Mouse (Mus musculus) skeletal muscle tissue, adult 2 months (tissue): ENCODE data around the gene Tesk2.
A peak's percentile ranks its signal among the peaks of the same experiment; 100 is the strongest.

Experiments
- DNase-seq: peaks from one replicate; pipeline ENCODE4 v3.0.0-alpha.2; 2012; ENCODE audit warnings: low read depth, low spot score

Tesk2 gene

GRCm38 (mm10) chr4:116712536-116712935, 8.2 kb upstream of the Tesk2 start:
- no peak for DNase-seq

- DNase-seq: peak; percentile 66
These were observed 1.4 kb upstream of the Tesk2 start for GRCm38 (mm10) chr4:116719396-116719795.

- no peak for DNase-seq
These were observed 415 bp downstream of the Tesk2 start for GRCm38 (mm10) chr4:116721098-116721628.

GRCm38 (mm10) chr4:116722230-116722629, 1.5 kb downstream of the Tesk2 start:
- DNase-seq: no peak

- no peak for DNase-seq
These were observed 4.7 kb downstream of the Tesk2 start for GRCm38 (mm10) chr4:116725444-116725843.

GRCm38 (mm10) chr4:116727401-116727800, 6.7 kb downstream of the Tesk2 start:
- DNase-seq: no peak

- DNase-seq: no peak
These were observed 8.8 kb downstream of the Tesk2 start for GRCm38 (mm10) chr4:116729532-116729931.

GRCm38 (mm10) chr4:116731077-116731476, 10.3 kb downstream of the Tesk2 start:
- DNase-seq: no peak

- no peak for DNase-seq
These were observed 11.6 kb downstream of the Tesk2 start for GRCm38 (mm10) chr4:116732355-116732754.

- DNase-seq: no peak
These were observed 14.2 kb downstream of the Tesk2 start for GRCm38 (mm10) chr4:116734996-116735395.

- DNase-seq: no peak
These were observed 18.4 kb downstream of the Tesk2 start for GRCm38 (mm10) chr4:116738972-116739751.

GRCm38 (mm10) chr4:116749750-116750149, 29.0 kb downstream of the Tesk2 start:
- DNase-seq: no peak

GRCm38 (mm10) chr4:116761914-116762313, 41.2 kb downstream of the Tesk2 start:
- DNase-seq: no peak

- DNase-seq: no peak
These were observed 43.3 kb downstream of the Tesk2 start for GRCm38 (mm10) chr4:116764001-116764400.

GRCm38 (mm10) chr4:116768510-116768909, 47.8 kb downstream of the Tesk2 start:
- DNase-seq: no peak

- no peak for DNase-seq
These were observed 48.3 kb downstream of the Tesk2 start for GRCm38 (mm10) chr4:116769060-116769459.

- DNase-seq: no peak
These were observed 55.6 kb downstream of the Tesk2 start for GRCm38 (mm10) chr4:116776391-116776790.

- no peak for DNase-seq
These were observed 56.3 kb downstream of the Tesk2 start for GRCm38 (mm10) chr4:116777079-116777478.

- no peak for DNase-seq
These were observed 59.8 kb downstream of the Tesk2 start for GRCm38 (mm10) chr4:116780541-116780940.

GRCm38 (mm10) chr4:116781366-116781765, 60.6 kb downstream of the Tesk2 start:
- DNase-seq: no peak

- no peak for DNase-seq
These were observed 61.4 kb downstream of the Tesk2 start for GRCm38 (mm10) chr4:116782171-116782570.

- no peak for DNase-seq
These were observed 65.8 kb downstream of the Tesk2 start for GRCm38 (mm10) chr4:116786587-116786986.

- DNase-seq: peak; percentile 36
These were observed 67.4 kb downstream of the Tesk2 start for GRCm38 (mm10) chr4:116787985-116788760.
